Mouse (Mus musculus) heart, embryonic 13.5 days (tissue): Measurements from ENCODE around the gene Orm2. TPM values are rescaled to one million over a fixed set of nuclear protein-coding genes. Genes with fewer than 3 reads are reported as not detected.

ENCODE experiments used
- ATAC-seq: fragments of 200-750 bp; cut with Nextera tagmentation; 2 replicates; pipeline ENCODE4 v1.8.0; 2017; ENCODE audit warnings: moderate TSS enrichment; ENCODE audit not compliant: insufficient number of reproducible peaks, low FRiP score, low TSS enrichment; ENCODE audit errors: extremely low read depth
- H3K27ac ChIP-seq: fragments of 300-500 bp; sonication (generic); replicated peaks from 2 replicates; pipeline ENCODE4 v1.5.1; 2015; ENCODE audit warnings: moderate library complexity, mild to moderate bottlenecking, inconsistent platforms
- H3K27me3 ChIP-seq: fragments of 300-500 bp; sonication (generic); replicated peaks from 2 replicates; pipeline ENCODE4 v1.6.1; 2015; ENCODE audit warnings: mild to moderate bottlenecking, inconsistent platforms
- H3K36me3 ChIP-seq: fragments of 300-500 bp; sonication (generic); 2 replicates; pipeline ENCODE4 v1.6.1; 2015; ENCODE audit warnings: mild to moderate bottlenecking, inconsistent platforms
- H3K4me1 ChIP-seq: fragments of 300-500 bp; sonication (generic); 2 replicates; pipeline ENCODE4 v1.6.1; 2015; ENCODE audit warnings: inconsistent platforms
- H3K4me2 ChIP-seq: fragments of 300-500 bp; sonication (generic); 2 replicates; pipeline ENCODE4 v1.6.1; 2015; ENCODE audit warnings: inconsistent platforms, mild to moderate bottlenecking, moderate library complexity
- H3K4me3 ChIP-seq: fragments of 300-500 bp; sonication (generic); 2 replicates; pipeline ENCODE4 v1.5.1; 2015; ENCODE audit warnings: moderate library complexity, mild to moderate bottlenecking, inconsistent platforms
- H3K9ac ChIP-seq: fragments of 300-500 bp; sonication (generic); 2 replicates; pipeline ENCODE4 v1.6.1; 2015; ENCODE audit warnings: inconsistent platforms, mild to moderate bottlenecking, moderate library complexity
- H3K9me3 ChIP-seq: fragments of 300-500 bp; sonication (generic); 2 replicates; pipeline ENCODE4 v1.6.1; 2016; ENCODE audit warnings: inconsistent platforms
- WGBS: fragments of 180-500 bp; shearing (Covaris S2); methylation state at CpG from one replicate; pipeline ENCODE4 v1.1.7; 2015; ENCODE audit warnings: mixed read lengths; 5-methylcytosine and 5-hydroxymethylcytosine counted together
- polyA plus RNA-seq: library from polyadenylated mRNA; unstranded; fragments of >200 nt; fragmentation: Nextera tagmentation; extraction: Ambion mirVana; gene quantifications from 2 replicates; pipeline ENCODE4 v1.2.1, GENCODE M21; 2015

Gene Orm2
- polyA plus RNA-seq, 1 experiment from 2014 or later: not detected

DNA sequence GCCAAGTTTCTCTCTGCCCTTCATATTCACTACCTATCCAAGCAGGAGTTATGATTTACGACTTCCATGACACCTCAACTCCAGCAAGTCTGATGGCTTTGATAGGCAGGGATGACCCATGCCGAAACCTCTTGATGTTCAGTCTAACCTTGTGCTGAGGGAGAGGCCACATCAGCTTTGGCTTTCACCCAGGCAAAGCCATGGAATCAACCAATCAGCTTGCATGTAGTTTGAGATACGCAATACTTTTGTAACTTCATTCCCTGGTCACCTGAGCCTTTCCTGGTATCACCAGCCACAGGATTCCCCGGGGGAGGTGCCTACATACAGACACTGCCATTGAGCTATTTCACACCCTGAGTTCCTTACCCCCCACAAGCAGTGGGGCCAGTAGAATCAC is 15.6 kb upstream of the Orm2 start:
- Histone ChIP-seq H3K4me1 (no peaks in the 10 kb centered on the region), H3K9ac (no peak overlapping the region), H3K4me2 (no peak overlapping the region), H3K9me3 (no peaks in the 10 kb centered on the region), H3K36me3 (no peaks in the 10 kb centered on the region), H3K4me3 (no peak overlapping the region), H3K27ac (no peak overlapping the region), H3K27me3 (no peaks in the 10 kb centered on the region; the same call in 1 of the 2 replicates)
- WGBS: 79% methylated on average over 4 of the region's 4 CpGs
- ATAC-seq: no peak

DNA sequence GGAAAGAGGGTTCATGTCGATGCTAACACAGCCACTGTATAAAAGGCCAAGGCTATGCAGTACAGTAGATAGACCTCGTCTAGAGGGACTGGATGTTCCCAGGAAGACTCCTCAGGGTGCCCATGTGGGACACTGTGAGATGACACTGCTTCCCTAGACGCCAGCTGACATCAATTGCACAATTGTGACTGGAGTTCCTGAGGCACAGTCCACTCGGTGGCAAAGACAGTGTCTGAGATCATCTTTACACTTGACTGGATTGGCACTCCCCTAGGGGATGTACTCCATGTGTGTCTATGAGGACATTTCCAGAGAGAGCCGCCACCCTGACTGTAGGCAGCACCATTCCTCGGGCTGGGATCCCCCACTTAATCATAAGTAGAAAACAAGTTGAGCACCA is 13.7 kb upstream of the Orm2 start:
- 63% methylated on average over 6 of the region's 6 CpGs for WGBS
- Histone ChIP-seq H3K27me3 (no peaks in the 10 kb centered on the region), H3K9ac (no peak overlapping the region), H3K36me3 (no peaks in the 10 kb centered on the region), H3K27ac (no peak overlapping the region), H3K4me1 (no peaks in the 10 kb centered on the region), H3K4me3 (no peak overlapping the region), H3K9me3 (no peaks in the 10 kb centered on the region), H3K4me2 (no peak overlapping the region)
- ATAC-seq: no peak

DNA sequence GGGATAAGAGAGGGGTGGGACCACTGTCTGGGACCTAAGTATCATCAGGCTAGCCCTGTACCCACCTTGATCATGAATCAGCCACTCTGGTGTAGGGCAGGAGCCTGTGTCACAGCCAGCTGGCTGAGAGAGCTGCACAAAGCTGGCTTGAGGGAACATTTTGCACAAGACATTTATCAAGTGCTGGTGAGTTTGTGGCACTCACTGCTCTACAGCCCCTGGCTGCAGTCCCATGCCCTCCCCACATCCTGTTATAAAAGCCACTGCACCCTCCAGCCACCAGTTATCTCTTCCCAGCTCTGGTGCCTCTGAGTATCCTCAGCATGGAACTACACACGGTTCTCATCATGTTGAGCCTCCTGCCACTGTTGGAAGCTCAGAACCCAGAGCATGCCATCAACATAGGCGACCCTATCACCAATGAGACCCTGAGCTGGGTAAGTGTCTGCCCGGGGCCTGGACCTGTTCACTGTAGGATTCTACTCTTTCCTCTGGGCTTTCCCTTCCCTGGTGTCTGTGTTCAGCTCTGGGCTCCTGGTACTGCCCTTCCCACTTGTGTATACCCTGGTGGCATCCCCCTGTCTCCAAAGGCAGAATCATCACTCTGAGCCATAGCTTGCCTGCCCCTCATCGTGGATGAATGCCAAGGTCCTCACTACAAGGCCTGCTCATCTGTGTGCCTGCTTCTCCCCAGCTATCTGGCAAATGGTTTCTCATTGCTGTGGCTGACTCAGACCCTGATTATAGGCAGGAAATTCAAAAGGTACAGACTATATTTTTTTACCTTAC is 6.2 kb upstream of the Orm2 start, which contains the start of gene Orm3:
Orm3 (plus strand) TSS at position 286 of the 789 bp plus-strand sequence.
- no peak within 1 kb of the TSS for H3K9ac ChIP-seq
- no peaks in the 10 kb centered on the region for H3K36me3 ChIP-seq
- no peaks in the 10 kb centered on the region; the same call in 1 of the 2 replicates for H3K27me3 ChIP-seq
- peaks cover 12% of the 10 kb centered on the region for H3K4me1 ChIP-seq
- H3K9me3 ChIP-seq: no peaks in the 10 kb centered on the region
- WGBS: 72% methylated on average over 4 of the region's 4 CpGs
- no peak for ATAC-seq
- H3K4me2 ChIP-seq: no peak within 1 kb of the TSS
- 0 out of 2 replicates have a peak within 1 kb of the TSS, but pooled peaks have one; percentile 12 for H3K27ac ChIP-seq
- no peak within 1 kb of the TSS for H3K4me3 ChIP-seq

DNA sequence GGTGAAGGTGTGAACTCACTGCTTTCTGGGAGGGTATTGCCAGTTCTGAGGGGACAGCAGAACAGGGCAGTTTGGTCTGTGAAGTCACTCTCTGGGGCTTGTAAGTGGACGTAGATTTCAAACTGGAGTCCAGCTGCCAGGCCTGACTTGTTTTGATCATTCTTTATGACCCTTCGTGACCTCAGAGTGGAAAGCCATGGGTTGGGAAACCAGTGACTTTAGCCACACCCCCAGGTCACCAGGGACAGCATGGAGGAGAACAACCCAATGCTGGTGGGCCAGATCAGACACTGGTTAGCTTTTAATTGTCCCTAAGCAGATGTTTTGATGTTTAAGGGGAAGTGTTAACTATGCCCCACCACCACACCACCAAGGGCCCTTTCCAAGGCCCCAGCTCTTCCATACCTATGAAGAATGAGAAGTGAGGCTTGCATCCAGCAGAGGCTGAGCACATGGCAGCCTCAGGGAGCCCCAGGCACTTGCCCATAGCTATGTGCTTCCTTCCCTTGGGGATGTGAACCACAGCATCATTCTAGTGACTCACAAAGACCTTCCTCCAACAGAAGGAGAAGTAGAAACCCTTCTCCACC is 5.2 kb upstream of the Orm2 start:
- no peaks in the 10 kb centered on the region; the same call in 1 of the 2 replicates for H3K27me3 ChIP-seq
- no peak overlapping the region for H3K9ac ChIP-seq
- no peaks in the 10 kb centered on the region for H3K36me3 ChIP-seq
- peaks cover 12% of the 10 kb centered on the region for H3K4me1 ChIP-seq
- ATAC-seq: no peak
- H3K4me3 ChIP-seq: no peak overlapping the region
- H3K27ac ChIP-seq: no peak overlapping the region
- 57% methylated on average over 2 of the region's 2 CpGs for WGBS
- H3K4me2 ChIP-seq: no peak overlapping the region
- no peaks in the 10 kb centered on the region for H3K9me3 ChIP-seq

DNA sequence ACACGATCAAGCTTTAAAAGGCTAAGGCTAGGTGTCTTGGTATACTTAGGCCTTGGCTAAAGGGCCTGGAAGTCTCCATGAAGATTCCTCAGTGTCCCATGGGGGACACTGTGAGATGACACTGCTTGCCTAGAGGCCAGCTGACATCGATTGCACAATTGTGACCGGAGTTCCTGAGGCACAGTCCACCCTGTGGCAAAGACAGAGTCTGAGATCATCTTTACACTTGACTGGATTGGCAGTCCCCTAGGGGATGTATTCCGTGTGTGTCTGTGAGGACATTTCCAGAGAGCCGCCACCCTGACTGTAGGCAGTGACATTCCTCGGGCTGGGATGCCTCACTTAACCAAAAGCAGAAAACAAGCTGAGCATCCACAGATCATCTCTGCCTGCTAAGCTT is 2.4 kb upstream of the Orm2 start:
- no peaks in the 10 kb centered on the region for H3K36me3 ChIP-seq
- no peaks in the 10 kb centered on the region; the same call in 1 of the 2 replicates for H3K27me3 ChIP-seq
- peaks cover 12% of the 10 kb centered on the region for H3K4me1 ChIP-seq
- no peak overlapping the region for H3K4me3 ChIP-seq
- no peak for ATAC-seq
- no peak overlapping the region for H3K27ac ChIP-seq
- no peak overlapping the region for H3K9ac ChIP-seq
- 67% methylated on average over 6 of the region's 6 CpGs for WGBS
- H3K4me2 ChIP-seq: no peak overlapping the region
- no peaks in the 10 kb centered on the region for H3K9me3 ChIP-seq

DNA sequence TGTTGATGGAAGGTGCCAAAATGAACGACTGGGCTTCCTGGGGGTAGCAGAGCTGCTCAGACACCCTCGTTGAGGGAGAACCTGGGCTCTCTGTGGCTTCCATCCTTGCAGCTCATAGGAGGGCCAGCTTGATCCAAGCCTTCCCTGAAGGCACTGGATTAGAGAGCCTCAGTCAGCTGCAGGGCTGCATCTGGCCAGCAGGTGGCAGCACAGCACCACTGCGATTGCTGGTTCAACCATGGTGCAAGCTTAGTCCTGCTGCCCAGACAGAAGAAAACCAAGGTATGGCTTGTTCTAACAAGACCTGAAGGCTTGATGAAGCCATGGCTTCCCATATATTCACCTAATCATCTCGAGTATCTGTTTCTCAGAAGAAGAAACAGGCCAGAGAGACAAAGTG is 6.3 kb downstream of the Orm2 start:
- H3K4me3 ChIP-seq: no peak overlapping the region
- 7% methylated on average over 4 of the region's 4 CpGs for WGBS
- no peak for ATAC-seq
- H3K27me3 ChIP-seq: no peaks in the 10 kb centered on the region; the same call in 1 of the 2 replicates
- H3K36me3 ChIP-seq: peaks cover 29% of the 10 kb centered on the region
- no peak overlapping the region for H3K9ac ChIP-seq
- no peak overlapping the region for H3K4me2 ChIP-seq
- H3K4me1 ChIP-seq: no peaks in the 10 kb centered on the region
- no peak overlapping the region for H3K27ac ChIP-seq
- H3K9me3 ChIP-seq: no peaks in the 10 kb centered on the region

DNA sequence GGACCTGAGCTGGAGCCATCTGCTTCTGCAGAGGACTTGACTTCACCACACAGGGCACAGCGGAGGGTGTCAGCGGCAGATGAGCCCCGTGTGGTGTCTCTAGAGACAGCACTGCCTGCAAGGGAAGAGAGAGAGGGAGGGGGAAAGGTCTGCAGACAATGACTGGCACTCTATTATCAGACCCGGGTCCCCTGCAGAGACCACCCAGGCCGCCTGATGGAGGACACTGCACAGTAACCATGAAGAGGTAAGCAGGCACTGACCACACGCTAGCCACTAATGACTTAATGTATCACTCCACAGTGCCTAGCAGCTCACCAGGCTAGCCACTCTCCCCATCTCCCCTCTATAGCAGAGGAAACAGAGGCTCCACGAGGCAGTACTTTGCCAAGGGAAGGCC is 8.6 kb downstream of the Orm2 start:
- Histone ChIP-seq H3K4me2 (no peak overlapping the region), H3K27ac (no peak overlapping the region), H3K9me3 (no peaks in the 10 kb centered on the region), H3K4me1 (0 out of 2 replicates have a peak, but pooled peaks cover 3% of the 10 kb centered on the region), H3K9ac (no peak overlapping the region), H3K36me3 (peaks cover 39% of the 10 kb centered on the region), H3K4me3 (no peak overlapping the region), H3K27me3 (no peaks in the 10 kb centered on the region; the same call in 1 of the 2 replicates)
- WGBS: 42% methylated on average over 7 of the region's 7 CpGs
- no peak for ATAC-seq

DNA sequence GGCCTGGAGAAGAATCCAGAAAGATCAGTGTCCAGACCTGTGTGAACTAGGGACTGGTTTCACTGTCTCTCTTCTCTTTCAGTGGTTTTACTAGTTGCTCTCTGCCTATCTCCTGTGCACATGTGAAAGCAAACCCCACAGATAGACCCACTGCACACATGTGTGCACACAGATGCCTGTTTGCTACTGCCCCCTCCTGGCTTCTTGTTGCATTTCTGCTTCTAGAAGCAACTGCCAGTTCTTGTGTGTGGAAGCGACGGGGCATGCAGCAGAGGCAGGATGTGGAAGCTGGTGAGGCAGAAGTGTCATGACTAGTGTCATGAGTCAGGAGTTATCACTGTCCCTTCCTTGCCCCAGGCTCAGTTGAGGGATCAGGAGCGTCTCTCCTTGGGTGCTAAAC is 9.6 kb downstream of the Orm2 start:
- Histone ChIP-seq H3K4me1 (0 out of 2 replicates have a peak, but pooled peaks cover 3% of the 10 kb centered on the region), H3K36me3 (peaks cover 46% of the 10 kb centered on the region), H3K4me3 (no peak overlapping the region), H3K9me3 (no peaks in the 10 kb centered on the region), H3K9ac (no peak overlapping the region), H3K27me3 (no peaks in the 10 kb centered on the region; the same call in 1 of the 2 replicates), H3K27ac (no peak overlapping the region), H3K4me2 (no peak overlapping the region)
- WGBS: 42% methylated on average over 3 of the region's 3 CpGs
- no peak for ATAC-seq

DNA sequence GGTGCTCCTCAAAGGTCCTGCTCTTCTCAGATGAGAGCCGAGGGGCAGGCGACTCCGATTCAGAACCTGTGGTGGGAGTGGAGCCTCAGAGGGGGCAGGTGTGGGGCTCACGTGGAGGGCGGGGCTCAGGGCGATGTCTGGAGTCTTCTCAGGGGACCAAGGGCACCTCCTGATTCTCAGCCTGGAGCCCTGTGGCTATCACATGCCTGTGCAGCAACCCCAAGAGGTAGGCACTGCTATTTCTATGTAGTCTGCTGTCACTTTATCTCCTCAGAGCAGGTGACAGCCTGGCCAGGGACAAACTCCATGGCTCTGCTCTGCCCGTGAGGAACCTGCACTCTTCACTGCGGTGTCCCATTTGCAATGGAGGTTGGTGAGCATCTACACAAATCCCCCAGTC is 11.2 kb downstream of the Orm2 start:
- H3K4me2 ChIP-seq: no peak overlapping the region
- no peak overlapping the region for H3K4me3 ChIP-seq
- no peak overlapping the region for H3K27ac ChIP-seq
- WGBS: 82% methylated on average over 8 of the region's 8 CpGs
- H3K9me3 ChIP-seq: no peaks in the 10 kb centered on the region
- no peak overlapping the region for H3K9ac ChIP-seq
- H3K4me1 ChIP-seq: 0 out of 2 replicates have a peak, but pooled peaks cover 3% of the 10 kb centered on the region
- H3K36me3 ChIP-seq: peaks cover 53% of the 10 kb centered on the region
- no peaks in the 10 kb centered on the region; the same call in 1 of the 2 replicates for H3K27me3 ChIP-seq
- ATAC-seq: no peak

DNA sequence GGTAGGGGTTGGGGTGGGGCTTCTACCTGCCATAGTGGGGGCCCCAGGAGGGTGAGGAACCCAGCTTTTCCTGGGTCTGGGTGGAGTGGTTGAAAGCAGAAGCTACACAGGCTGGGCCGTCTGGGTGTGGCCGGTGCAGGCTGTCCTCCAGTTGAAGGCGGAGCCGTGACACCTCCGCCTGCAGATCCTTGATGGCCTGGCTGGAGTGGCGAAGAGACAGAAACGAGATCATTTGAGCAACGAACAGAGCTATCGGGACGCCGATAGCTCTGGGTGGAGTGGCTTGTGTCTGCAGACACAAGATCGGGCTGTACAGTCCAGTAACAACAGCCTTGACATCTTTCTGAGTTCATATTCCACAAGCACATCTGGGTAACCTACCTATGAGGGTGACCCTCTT is 12.1 kb downstream of the Orm2 start:
- WGBS: 64% methylated on average over 12 of the region's 12 CpGs
- Histone ChIP-seq H3K36me3 (peaks cover 57% of the 10 kb centered on the region), H3K27me3 (no peaks in the 10 kb centered on the region; the same call in 1 of the 2 replicates)

DNA sequence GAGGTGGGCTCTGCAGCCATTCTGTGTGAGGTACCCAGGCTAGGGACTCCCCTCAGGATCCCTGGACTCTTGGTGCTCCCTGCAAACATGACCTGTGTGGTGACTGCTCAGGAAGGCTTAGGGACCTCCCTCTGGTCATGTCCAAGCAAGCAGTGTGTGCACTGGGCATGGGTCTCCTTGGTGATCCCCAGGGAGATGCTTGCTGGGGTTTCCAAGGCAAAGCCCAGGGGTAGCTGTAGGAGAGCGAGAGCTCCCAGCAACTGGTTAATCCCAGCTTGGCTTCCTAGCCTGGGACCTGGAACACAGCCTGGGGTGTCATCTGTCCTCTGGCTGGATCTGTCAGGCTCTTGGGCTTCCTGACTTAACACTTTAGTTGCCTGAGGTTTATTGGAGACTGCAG is 13.1 kb downstream of the Orm2 start:
- Histone ChIP-seq H3K27me3 (no peaks in the 10 kb centered on the region; the same call in 1 of the 2 replicates), H3K4me2 (no peak overlapping the region), H3K4me3 (no peak overlapping the region), H3K9me3 (no peaks in the 10 kb centered on the region), H3K36me3 (peaks cover 65% of the 10 kb centered on the region), H3K4me1 (0 out of 2 replicates have a peak, but pooled peaks cover 3% of the 10 kb centered on the region), H3K27ac (no peak overlapping the region), H3K9ac (no peak overlapping the region)
- ATAC-seq: no peak
- 78% methylated on average over 1 of the region's 1 CpGs for WGBS

More for the DNA sequence above, 12.1 kb downstream of the Orm2 start:
- ATAC-seq: 0 out of 2 replicates have a peak, but pooled peaks have one; percentile 28
- H3K4me2 ChIP-seq: no peak overlapping the region
- no peak overlapping the region for H3K9ac ChIP-seq
- H3K9me3 ChIP-seq: no peaks in the 10 kb centered on the region
- 0 out of 2 replicates have a peak, but pooled peaks cover 3% of the 10 kb centered on the region for H3K4me1 ChIP-seq
- H3K4me3 ChIP-seq: no peak overlapping the region
- no peak overlapping the region for H3K27ac ChIP-seq
